Mouse (Mus musculus) adrenal gland, postnatal 4 days (tissue): ENCODE data around the gene Gm20696. TPM values are rescaled to one million over a fixed set of nuclear protein-coding genes. Genes with fewer than 3 reads are reported as not detected.

Source experiments
- DNase-seq, 2 experiments: peaks; one replicate each; pipeline ENCODE4 v3.0.0; 2021 to 2022; ENCODE audit warnings: low spot score in 2 of 2, mixed read lengths in 2 of 2
- total RNA-seq, 2 experiments: library from RNA; stranded (reverse); gene quantifications; 2 replicates each; pipeline ENCODE4 v1.2.3; 2021

Gene Gm20696
- total RNA-seq, 2 experiments from 2014 or later, result 6.2 to 6.8 TPM

DNA sequence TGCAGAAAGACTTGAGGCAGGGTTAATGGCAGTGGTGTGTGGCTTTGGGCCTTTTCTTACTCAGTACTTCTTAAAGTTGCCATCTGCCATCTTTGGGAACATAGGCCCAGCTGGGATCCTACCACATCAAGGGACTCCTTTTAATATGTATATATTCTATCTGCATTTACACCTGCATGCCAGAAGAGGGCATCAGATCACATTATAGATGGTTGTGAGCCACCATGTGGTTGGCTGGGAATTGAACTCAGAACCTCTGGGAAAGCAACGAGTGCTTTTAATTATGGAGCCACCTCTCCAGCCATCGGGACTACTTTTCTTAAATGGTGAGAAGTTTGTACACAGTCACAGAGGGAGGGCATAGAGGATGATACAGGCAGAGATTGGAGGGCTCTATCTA, 93.3 kb downstream of the Gm20696 start:
- DNase-seq, result no peak

DNA sequence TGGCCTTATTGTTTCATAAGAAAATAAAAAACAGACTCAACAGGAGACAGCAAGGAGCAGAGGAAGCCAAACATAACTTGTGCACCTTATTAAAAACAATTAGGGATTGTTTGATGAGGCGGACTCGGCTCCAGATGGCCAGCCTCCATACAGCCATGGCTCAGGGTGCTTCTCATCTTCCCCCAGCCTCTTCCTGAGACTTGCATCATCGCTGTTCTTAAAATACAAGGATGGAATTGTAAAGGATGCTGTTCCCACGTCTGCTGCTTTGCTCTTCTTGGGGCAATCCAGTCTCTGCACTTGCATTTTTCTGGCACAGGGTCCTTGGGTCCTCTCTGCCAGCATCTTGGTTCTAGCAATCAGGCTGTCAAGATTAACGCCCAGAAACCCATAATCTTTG, 94.5 kb downstream of the Gm20696 start:
- DNase-seq, result no peak

DNA sequence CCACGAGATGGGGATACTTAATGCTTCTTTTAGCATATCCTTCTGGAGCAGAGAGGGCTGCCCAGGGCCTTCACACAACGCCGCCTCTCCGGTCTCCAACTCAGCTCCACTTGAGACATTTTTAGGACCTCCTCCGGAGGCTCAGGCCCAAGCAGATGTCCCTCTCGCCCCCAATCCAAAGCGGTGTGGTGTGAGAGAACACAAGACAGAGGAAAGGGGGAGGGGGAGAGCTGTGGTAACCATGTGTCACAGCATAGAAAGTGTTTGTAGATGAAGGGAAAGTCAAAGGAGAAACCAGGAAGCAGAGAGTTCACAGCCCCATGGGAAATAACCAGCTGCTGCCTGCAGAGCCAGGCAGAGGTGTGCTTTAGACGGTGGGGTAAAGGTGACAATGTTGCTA, 99.7 kb downstream of the Gm20696 start:
- no peak for DNase-seq

DNA sequence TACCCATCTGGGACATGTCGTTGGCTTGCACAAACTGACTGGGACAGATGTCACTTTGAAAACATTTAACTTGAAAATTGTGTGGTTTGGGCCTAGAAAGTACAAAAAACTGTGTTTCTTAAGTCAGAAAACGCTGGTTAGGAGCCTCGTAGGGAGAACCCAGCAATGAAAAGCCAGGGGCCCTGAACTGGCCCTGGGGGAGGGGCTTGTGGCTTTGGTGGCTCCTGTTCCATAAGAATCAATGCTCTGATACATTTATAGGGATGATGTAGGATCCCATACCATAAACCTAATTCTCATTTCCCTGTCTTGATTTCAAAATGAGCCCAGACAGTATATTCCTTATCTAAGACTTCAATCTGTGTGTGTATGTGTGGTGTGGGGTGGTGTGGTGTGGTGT, 101.8 kb downstream of the Gm20696 start:
- no peak for DNase-seq

DNA sequence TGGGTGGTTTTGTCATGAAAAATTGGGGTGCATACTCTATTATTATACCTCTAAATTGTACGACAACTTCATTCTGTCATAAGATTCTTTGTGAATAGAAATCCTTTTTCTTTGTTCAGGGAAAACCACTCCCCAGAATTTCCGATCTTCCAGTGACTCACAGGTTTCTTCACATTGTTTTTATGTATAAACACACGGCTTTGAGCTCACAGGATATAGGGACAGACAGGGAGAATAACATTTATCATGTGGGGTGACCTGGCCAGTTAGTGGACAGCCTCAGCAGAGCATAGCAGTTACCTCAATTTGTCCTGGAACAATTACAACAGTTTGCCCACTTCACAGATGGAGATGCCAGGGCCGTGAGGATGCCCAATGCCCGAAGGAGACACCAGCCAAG, 109.6 kb downstream of the Gm20696 start:
- no peak for DNase-seq

DNA sequence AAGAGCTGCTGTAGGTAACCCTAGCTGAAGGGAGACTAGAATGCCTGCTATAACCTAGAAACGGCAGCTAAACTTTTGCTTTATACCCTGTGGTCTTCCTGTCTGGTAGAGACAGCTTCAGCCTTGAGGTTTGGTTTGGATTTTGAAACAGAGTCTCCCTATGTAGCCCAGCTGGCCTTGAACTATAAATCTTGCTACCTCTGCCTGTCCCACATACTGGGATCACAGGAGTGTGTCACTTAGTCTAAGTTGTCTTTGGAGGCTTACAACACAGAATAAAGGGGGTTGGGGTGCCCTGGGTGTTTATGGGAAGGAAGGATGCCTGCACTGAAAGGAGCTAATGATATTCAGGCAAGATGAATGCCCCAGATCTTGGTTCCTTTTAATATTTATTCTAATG, 113.8 kb downstream of the Gm20696 start:
- no peak for DNase-seq

DNA sequence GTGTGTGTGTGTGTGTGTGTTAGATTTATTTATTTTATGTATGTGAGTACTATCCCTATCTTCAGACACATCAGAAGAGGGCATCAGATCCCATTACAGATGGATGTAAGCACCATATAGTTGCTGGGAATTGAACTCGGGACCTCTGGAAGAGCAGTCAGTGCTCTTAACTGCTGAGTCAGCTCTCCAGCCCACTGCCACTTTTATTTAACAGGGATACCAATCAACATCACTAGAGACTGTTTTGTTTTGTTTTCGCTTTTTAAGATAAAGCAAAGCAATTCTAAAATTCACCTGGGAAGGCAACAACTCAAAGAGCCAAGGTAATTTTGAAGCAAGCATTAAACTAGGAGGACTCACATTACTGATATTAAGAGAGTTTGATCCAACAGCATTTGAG, 120.2 kb downstream of the Gm20696 start:
- no peak for DNase-seq

DNA sequence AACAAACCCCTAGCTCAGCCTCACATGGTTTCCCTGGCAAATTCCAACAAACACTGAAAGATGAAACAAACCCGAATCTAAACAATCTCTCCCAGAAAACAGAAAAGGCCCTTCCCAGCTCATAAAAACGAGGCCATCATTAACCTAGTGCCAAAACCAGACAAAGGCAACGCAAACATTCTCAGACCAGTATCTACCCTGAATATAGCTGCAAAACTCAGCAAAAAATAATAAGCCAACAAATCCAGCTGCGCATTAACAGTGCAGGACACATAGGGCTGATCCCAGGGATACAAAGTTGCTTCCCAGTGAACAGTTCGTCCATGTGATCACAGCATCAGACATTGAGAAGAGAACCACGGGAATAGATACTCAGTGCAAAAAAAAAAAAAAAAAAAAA, 121.2 kb downstream of the Gm20696 start:
- no peak for DNase-seq

DNA sequence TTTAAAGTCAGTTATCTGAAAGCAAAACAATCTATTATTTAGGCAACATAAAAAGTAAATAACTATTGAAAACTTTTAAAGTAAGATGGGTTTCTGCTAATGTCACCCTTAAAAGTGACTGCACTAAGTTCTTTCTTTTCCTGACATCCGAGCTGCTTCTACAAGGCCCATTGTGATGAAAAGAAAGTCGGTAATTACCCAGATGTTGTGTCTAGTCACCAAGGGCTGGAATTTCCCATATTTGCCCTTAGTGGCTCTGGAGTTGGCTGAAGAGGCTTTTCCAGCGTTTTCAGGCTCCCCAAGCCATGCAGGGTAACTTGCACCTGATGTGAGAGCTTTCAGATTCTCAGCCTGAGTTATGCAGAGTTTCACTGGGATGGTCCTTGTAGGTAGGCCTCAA, 125.5 kb downstream of the Gm20696 start:
- no peak for DNase-seq

DNA sequence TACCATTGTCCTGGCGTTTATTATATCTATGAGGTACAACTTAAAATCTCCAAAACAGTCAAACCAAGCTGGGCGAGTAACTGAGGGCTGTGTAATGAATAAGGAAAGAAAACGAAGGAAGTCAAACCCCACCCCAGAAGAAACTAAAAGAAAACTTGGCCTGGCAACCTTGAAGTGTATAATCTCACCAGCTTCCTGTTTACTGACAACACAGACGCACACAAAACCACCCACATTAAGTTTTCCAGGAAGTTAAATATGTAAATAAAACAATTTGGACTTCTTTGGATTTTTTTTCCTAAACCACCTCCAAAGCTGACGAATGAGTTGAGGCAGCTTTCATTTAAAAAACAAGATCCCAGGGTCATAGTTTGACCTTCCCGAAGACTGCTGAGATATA, 125.9 kb downstream of the Gm20696 start:
- no peak for DNase-seq

DNA sequence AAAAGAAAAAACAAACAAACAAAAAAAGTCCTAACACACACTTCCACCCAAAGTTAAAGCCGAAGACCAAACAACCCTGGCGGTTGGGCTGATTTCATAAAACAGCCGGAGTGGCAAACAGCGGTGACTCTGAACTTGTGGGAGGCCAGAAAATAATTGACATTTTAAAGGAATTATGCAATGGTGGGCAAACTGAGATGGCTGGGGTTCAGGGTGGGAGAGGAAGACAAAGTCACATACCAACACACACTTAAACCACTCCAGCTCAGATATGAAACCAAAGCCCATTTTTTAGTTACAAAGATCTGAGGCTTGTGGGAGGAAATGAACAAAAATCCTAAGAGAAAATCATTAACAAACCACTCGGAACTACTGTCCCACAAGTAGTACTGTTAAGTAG, 126.5 kb downstream of the Gm20696 start:
- no peak for DNase-seq

DNA sequence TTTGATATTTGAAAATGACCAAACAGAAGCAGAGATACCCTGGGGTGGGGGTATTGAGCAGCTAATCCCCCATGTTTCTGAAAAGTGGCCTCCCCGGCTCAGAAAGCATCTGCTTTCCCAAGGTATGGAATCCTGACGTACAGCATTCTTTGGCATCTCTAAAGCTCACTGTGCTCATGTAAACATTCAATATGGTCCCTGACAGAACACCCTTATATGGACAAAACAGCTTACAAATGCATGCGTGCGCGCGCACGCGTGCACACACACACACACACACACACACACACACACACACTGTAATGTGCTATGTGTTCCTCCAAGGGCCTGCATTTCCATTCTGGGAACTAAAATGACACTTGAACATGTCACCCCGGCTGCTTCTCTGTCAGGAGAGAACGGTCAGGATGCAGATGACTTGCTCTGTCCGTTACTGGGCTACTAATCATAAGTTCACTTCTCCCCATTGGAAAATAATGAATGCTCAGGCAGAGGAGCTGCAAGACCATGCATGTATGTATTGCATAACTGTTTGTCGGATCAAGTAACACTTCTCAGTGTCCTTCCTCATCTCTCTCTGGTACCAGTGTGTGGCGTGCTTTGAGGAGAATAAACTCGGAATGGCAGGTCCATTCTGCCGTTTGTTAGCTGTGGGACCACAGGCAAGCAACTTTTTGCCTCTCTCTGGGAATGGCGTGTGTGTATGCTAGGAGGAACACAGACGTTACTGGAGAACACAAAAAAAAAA, 128.2 kb downstream of the Gm20696 start:
- no peak for DNase-seq

DNA sequence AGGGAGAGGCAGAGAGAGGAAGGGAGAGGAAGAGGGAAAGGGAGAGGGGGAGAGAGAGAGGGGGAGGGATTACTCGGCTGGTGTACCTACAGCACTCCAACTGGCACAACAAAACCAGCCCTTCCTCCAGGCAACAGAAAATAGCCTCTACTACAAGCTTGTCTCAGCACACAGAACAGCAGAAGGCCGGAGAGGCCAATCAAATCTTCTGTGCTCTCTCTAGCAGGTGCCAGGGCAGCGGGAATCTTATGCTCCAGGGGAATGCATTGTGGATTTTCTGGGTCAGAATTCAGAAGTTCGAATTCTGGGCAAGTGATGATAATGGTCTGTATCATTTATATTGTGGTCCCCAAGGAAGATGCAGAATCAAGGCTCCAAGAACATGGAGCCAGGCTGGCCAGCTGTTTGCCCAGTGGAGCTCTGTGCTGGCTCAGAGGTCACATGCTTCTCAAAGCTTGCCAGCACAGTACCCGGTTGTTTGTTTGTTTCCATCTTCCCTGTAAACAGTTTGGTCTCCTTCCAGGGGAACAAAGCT, 132.3 kb downstream of the Gm20696 start:
- DNase-seq, result no peak

DNA sequence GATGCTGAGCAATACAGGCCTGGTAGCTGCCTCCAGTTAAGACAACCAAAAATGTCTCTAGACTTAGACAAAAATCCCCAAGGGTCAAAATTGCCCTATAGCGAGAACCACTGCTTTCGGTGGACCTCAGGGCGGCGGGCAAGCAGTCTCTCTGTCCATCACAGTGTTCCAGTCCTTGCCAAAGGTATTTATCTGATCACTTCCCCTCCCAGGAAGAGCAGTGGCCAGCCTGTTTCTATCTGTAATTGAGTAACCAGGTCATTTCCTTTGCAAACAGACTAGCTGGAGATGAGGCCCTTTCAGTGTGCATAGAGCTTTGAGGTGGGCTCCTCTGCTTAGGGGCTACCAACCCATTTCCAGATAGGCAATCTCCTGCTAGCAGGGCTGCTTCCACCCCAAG, 134.1 kb downstream of the Gm20696 start:
- no peak for DNase-seq

DNA sequence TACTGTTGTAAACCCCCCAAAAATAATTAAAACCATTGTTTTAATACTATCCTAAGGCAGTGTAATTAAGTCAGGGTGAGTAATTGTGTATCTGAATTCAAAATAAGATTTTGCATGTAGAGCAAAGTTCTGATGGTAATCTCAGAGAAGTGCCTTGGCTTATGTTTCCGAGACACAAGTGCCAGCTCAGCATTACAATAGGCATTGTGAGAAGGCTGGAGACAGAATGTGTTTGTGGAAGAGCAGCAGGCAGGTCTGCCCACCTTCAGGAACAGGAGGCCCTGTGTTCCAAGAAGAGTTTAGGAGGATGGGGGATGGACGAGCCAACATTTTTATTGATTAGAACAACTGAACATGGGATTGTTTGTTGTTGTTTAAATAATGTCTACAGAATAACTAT, 137.6 kb downstream of the Gm20696 start:
- DNase-seq, result no peak

DNA sequence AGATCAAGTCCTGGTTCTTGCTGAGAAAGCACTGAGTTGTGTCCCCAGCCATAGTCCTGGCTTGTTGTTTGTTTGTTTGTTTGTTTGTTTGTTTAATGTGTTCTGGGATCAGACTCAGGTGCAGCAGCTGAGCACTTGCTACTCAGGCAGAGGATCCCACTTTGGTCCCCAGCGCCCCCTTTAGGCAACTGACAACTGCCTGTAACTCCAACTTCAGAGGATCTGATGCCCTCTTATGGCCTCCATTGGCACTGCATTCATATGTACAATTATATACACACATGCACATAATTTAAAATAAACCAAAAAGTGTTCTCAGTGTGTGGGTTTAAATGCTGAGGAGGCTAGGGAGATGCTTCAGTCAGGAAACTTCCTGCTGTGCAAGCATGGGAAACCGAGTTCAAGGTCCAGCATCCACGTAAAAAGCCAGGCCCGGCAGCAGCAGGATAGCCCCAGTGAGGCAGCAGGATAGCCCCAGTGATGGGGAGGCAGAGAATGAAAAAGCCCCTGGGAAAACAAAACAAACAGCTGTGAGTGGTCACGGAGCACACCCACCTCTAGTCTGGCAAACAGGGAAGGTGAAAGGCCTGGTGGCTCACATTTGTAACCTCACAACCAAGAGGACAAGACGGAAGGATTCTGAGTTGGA, 139.0 kb downstream of the Gm20696 start:
- DNase-seq, result no peak

DNA sequence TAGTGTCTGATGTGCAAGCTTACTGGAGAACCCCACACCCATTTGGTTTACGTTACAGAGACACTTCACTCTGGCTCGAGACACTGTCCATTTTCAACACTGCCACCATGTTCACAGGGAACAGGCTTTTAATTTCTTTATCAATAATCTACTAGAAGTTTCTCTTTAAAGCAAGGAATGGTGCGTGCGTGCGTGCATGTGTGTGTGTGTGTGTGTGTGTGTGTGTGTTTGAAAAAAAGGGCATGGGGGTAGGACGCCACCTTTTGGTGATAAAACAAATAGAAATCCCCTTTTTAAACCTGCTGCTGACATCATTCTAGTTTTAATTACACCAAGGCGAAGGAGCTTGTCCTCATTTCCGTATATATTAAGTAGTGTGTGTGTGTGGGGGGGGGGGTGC, 141.2 kb downstream of the Gm20696 start:
- DNase-seq, result no peak

DNA sequence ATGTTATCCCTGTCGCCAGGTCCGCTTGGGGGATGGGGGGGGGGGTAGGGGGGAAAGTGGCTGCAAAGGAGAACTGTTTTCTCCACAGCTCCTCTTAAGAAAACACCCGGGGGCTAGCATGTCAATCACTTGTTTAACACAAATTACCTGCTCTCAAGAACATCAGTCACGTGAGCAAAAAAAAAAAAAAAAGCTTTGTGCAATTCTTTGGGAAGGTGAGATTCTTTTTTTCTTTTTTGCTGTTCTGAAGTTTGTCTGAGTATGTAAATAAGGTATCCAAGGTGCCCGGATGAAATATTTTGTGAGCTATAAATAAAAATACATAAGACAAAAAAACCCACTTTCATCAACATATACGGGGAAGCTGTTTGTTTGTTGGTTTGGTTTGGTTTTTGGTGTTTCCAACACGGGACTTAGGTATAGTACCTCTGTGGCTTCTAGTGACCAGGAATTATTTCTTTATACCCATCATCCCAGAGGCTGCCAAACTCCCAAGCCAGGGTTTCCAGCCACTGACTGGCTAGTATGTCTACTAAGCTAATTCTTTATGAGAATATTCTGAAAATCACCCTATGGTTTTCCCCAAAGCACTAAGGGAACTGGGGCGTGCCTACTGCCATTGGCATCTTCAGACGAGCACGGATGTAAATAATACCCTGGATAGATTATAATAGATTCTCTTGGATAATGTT, 142.8 kb downstream of the Gm20696 start:
- no peak for DNase-seq

DNA sequence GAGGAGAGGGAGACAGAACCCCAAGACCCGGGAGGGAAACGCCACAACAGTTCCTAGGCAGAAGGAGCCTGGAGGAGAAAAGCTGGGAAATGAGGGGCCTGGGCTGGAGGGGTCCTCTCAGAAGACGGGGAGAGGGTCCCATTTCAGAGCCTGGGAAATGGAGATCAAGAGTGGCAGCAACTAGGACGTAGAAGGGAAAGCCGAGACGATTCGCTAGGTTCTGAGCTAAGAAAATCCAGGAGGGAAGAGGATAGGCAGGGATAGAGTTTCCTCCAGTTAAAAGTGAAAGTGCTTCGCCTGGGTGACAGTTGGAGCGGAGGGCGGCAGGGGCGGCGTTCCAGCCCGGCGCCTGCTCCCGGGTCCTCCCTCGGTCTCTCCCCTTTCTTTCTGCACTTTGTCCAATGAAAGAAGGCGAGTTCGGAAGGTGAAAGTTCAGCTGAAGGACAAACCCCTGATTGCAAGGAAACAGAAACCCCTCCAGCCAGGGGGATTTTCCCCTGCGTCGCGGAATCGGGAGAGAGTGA, 143.4 kb downstream of the Gm20696 start:
- peak; percentile 45 to 51 for DNase-seq

DNA sequence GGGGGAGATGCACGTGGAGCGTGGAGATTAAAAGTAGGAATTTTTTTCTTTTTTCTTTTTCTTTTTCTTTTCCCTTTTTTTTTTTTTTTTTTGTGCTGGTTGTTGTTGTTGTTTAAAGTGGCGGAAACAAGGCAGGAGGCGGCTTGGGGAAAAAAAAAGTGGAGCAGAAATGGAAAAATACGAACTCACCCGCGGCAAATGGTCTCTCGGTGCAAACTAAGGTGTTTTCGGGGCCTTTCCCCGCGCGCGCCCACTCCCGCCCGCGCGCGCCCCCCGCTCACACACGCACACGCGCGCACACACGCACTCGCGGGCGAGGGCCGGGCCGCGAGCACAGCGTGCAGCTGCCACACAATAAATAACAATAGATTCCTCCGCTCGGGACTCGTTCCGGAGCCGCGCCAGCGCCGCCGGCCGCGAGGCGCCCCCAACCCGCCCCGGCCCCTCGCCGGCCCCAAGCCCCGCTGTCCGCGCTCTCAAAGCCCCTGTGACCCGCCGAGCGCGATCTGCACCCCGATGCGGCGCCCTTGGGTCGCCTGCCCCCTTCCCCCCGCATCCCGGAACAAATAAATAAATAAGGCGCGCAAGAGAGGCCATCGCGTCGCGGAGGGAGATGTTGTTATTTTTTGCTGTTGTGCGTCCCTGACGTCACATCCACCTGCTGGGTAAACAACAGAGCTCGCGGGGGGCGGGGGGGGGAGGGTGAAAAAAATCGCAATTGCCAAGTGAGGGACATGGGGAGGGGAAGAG, 144.1 kb downstream of the Gm20696 start, which contains the start of gene Foxp1:
TSS of gene Foxp1 (minus strand) at position 363 of the 750 bp plus-strand sequence.
- peak; percentile 32 to 39 for DNase-seq
